Mouse (Mus musculus): ENCODE data around the gene Camk2n2. TPM values are rescaled to one million over a fixed set of nuclear protein-coding genes. Genes with fewer than 3 reads are reported as not detected.

Camk2n2 gene
- total and polyA plus RNA-seq, 3 experiments, result 1.5 to 7.0 (median 2.0) TPM

DNA sequence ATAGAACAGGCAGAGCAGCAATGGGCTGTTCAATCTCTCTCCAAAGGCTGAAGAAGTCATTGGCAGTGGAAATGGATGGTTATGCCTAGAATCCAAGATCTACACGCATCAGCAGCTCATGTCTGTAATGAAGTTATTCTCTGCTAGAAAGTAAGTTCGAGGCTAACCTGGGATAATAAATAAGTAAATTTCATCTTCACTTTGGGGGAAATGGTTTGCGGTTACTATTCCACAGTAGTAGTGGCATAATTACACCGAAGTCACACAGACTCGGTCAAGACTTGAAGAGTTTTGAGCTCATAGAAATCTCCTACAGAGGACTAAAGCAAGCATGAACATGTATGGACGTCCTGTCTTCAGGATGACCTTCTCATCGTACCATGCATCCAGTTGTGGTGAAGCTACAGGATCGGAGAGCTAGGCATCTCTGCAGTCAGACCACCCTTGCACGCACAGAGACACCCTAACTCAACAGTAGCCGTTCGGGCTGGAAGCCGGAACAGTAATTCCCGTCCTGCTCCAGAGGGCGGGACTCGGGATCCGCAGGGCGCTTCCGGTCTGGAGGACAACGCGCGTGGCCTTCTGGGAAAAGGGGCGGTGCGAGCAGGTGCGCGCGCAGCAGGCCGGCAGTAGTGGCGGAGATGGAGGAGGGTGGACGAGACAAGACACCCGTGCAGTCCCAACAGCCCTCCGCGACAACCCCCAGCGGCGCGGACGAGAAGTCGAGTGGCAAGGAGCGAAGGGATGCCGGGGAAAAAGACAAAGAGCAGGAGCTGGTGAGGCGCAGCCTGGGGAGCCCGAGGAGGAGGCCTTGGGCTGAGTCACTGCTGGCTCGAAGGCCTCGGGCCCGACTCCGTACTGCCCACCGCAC lies 30.2 kb upstream of the Camk2n2 start, which contains the start of gene Psmd2:
Gene Psmd2 (plus strand): TSS at position 577 of the 871 bp plus-strand sequence.
- dilution Hi-C loops (cut with MboI; ENCODE audit: extremely low pct_ligation_motif_present, extremely low pct_unique_long_range_greater_than_20kb, low sequenced_read_pairs) (no loop called here), in situ Hi-C loops (cut with MboI; ENCODE audit: low pct_ligation_motif_present, low pct_unique_long_range_greater_than_20kb, low sequenced_read_pairs) (no loop called here)
- peak within 1 kb of the TSS; percentile 22; the same call in 1 of the 2 replicates for H3K27ac ChIP-seq (ENCODE audit: insufficient read depth, low read depth)
- peaks cover 2 to 13% of the 10 kb centered on the region in 2 experiments; a peak in 3 of 4 replicates for H3K4me1 ChIP-seq (ENCODE audit: control insufficient read depth in 1 of 2, insufficient read depth in 2 of 2)
- H3K4me2 ChIP-seq (ENCODE audit: insufficient read depth, low read depth, poor library complexity, severe bottlenecking), result peak within 1 kb of the TSS; percentile 99
- DNase-seq (ENCODE audit: extremely low read depth), result peak; percentile 97
- peaks cover 24% of the 10 kb centered on the region for H3K79me2 ChIP-seq (replicated peaks; ENCODE audit: control insufficient read depth, extremely low read depth, insufficient read depth, poor library complexity, severe bottlenecking)
- H3K9ac ChIP-seq (ENCODE audit: insufficient read depth, low read depth), result peak within 1 kb of the TSS; percentile 82
- H3K4me3 ChIP-seq (replicated peaks in 1 of 3; ENCODE audit: low read depth in 2 of 3, low read length in 2 of 3, poor library complexity in 1 of 3), result peak within 1 kb of the TSS; percentile 71 to 97 (median 76)
- H3K36me3 ChIP-seq (replicated peaks in 1 of 2; ENCODE audit: control insufficient read depth in 1 of 2, insufficient read depth in 1 of 2, low read length in 1 of 2), result peaks cover 19 to 29% of the 10 kb centered on the region in 2 experiments
- H3K9me3 ChIP-seq (replicated peaks; ENCODE audit: low read length), result no peaks in the 10 kb centered on the region
- H3K27me3 ChIP-seq (replicated peaks), result no peaks in the 10 kb centered on the region
- no peak for TF ChIP-seq CTCF (conservative IDR thresholded peaks at IDR 0.05 in 1 of 2, IDR thresholded peaks at IDR 0.05 in 1 of 2; ENCODE audit: low read depth in 2 of 2, low read length in 2 of 2)
- no peak for TF ChIP-seq CHD2 (IDR thresholded peaks at IDR 0.05; ENCODE audit: low read length)
- TF ChIP-seq ZC3H11A (IDR thresholded peaks at IDR 0.05; ENCODE audit: low read depth, low read length), result no peak
- peak; percentile 97 for TF ChIP-seq ELF1 (IDR thresholded peaks at IDR 0.05; ENCODE audit: low read depth, low read length)
- no peak for TF ChIP-seq JUN (IDR thresholded peaks at IDR 0.05; ENCODE audit: insufficient read depth, low read depth, low read length)
- 0 out of 2 replicates have a peak, but pooled peaks have one; percentile 26 for TF ChIP-seq ETS1 (conservative IDR thresholded peaks at IDR 0.05; ENCODE audit: low read depth, low read length)
- TF ChIP-seq SIN3A (IDR thresholded peaks at IDR 0.05; ENCODE audit: low read length), result peak; percentile 98
- peak; percentile 84 for TF ChIP-seq MAX (IDR thresholded peaks at IDR 0.05; ENCODE audit: low read length)
- TF ChIP-seq NELFE (IDR thresholded peaks at IDR 0.05; ENCODE audit: low read depth, low read length), result peak; percentile 98
- peak; percentile 92 for TF ChIP-seq UBTF (IDR thresholded peaks at IDR 0.05; ENCODE audit: low read depth, low read length)
- peak; percentile 18; the same call in 1 of the 2 replicates for TF ChIP-seq GABPA (IDR thresholded peaks at IDR 0.05; ENCODE audit: insufficient replicate concordance, low read depth, low read length)
- peak; percentile 94 for TF ChIP-seq HCFC1 (IDR thresholded peaks at IDR 0.05; ENCODE audit: low read depth, low read length)
- TF ChIP-seq MAFK (IDR thresholded peaks at IDR 0.05; ENCODE audit: insufficient replicate concordance, low read length), result 0 out of 2 replicates have a peak, but pooled peaks have one; percentile 46
- no peak for TF ChIP-seq USF2 (conservative IDR thresholded peaks at IDR 0.05; ENCODE audit: low read depth, low read length)
- TF ChIP-seq JUND (conservative IDR thresholded peaks at IDR 0.05; ENCODE audit: low read depth, low read length), result no peak
- TF ChIP-seq RAD21 (IDR thresholded peaks at IDR 0.05; ENCODE audit: low read depth, low read length), result no peak
- no peak for TF ChIP-seq PAX5 (IDR thresholded peaks at IDR 0.05; ENCODE audit: low read length)
- TF ChIP-seq TCF12 (IDR thresholded peaks at IDR 0.05; ENCODE audit: low read depth, low read length), result peak; percentile 97
- peak; percentile 4; the same call in 1 of the 2 replicates for TF ChIP-seq ZKSCAN1 (IDR thresholded peaks at IDR 0.05; ENCODE audit: borderline replicate concordance, low read depth, low read length)
- TF ChIP-seq CHD1 (IDR thresholded peaks at IDR 0.05; ENCODE audit: low read depth, low read length), result no peak
- peak; percentile 66; the same call in 1 of the 2 replicates for TF ChIP-seq MAZ (IDR thresholded peaks at IDR 0.05; ENCODE audit: low read depth, low read length)
- TF ChIP-seq BHLHE40 (IDR thresholded peaks at IDR 0.05; ENCODE audit: low read depth, low read length), result peak; percentile 38; the same call in 1 of the 2 replicates
- TF ChIP-seq KAT2A (IDR thresholded peaks at IDR 0.05; ENCODE audit: insufficient replicate concordance, low read length), result peak; percentile 93
- peak; percentile 68; the same call in 1 of the 2 replicates for TF ChIP-seq E2F4 (IDR thresholded peaks at IDR 0.05; ENCODE audit: insufficient replicate concordance, low read depth, low read length)
- TF ChIP-seq TBP (conservative IDR thresholded peaks at IDR 0.05; ENCODE audit: low read depth, low read length), result peak; percentile 88
- TF ChIP-seq ZMIZ1 (IDR thresholded peaks at IDR 0.05; ENCODE audit: low read depth, low read length), result peak; percentile 97
- TF ChIP-seq USF1 (IDR thresholded peaks at IDR 0.05; ENCODE audit: low read depth, low read length), result 0 out of 2 replicates have a peak, but pooled peaks have one; percentile 1
- TF ChIP-seq MEF2A (IDR thresholded peaks at IDR 0.05; ENCODE audit: borderline replicate concordance, low read depth, low read length), result peak; percentile 80
- TF ChIP-seq RCOR1 (conservative IDR thresholded peaks at IDR 0.05; ENCODE audit: low read depth, low read length), result 0 out of 2 replicates have a peak, but pooled peaks have one; percentile 41
- no peak for TF ChIP-seq SMC3 (IDR thresholded peaks at IDR 0.05; ENCODE audit: low read depth, low read length)
- no peak for TF ChIP-seq ZNF384 (IDR thresholded peaks at IDR 0.05; ENCODE audit: low read depth, low read length)
- peak; percentile 99 for TF ChIP-seq POLR2A (IDR thresholded peaks at IDR 0.05; ENCODE audit: low read depth, low read length)
- TF ChIP-seq MYC (IDR thresholded peaks at IDR 0.05; ENCODE audit: low read depth, low read length), result peak; percentile 72; the same call in 1 of the 2 replicates
- peak; percentile 13; the same call in 1 of the 2 replicates for TF ChIP-seq EP300 (IDR thresholded peaks at IDR 0.05; ENCODE audit: low read length)
- peak; percentile 96 for TF ChIP-seq POLR2AphosphoS2 (IDR thresholded peaks at IDR 0.05; ENCODE audit: low read depth, low read length)
- peak; percentile 86 for TF ChIP-seq IRF4 (IDR thresholded peaks at IDR 0.05; ENCODE audit: low read depth, low read length)
- peak; percentile 87 for TF ChIP-seq MXI1 (IDR thresholded peaks at IDR 0.05; ENCODE audit: low read depth, low read length)

Measured in CH12.LX (cell line).